Mouse (Mus musculus): ENCODE data around the gene Tgtp1.
"Not testable (repeated sequence)": the region's sequence is repeated elsewhere in the genome, so short reads cannot be mapped to it uniquely, and the experiment has no call there.

Gene Tgtp1

GRCm38 (mm10) chr11:48994018-48994417 is at the start of gene Tgtp1:
TSS of gene Tgtp1 (minus strand) at chr11:48994172.
- DNase-seq (ENCODE audit: low read depth), result peak; percentile 75

- DNase-seq (ENCODE audit: low read depth), result not testable (repeated sequence)
Observed at GRCm38 (mm10) chr11:49012074-49012473, 18.1 kb upstream of the Tgtp1 start.

GRCm38 (mm10) chr11:49006785-49007184 is 12.8 kb upstream of the Tgtp1 start:
- not testable (repeated sequence) for DNase-seq (ENCODE audit: low read depth)

GRCm38 (mm10) chr11:49006317-49006716 is 12.3 kb upstream of the Tgtp1 start:
- DNase-seq (ENCODE audit: low read depth), result not testable (repeated sequence)

GRCm38 (mm10) chr11:49000411-49000810 is 6.4 kb upstream of the Tgtp1 start:
- not testable (repeated sequence) for DNase-seq (ENCODE audit: low read depth)

- not testable (repeated sequence) for DNase-seq (ENCODE audit: low read depth)
Observed at GRCm38 (mm10) chr11:48993296-48993695, 676 bp downstream of the Tgtp1 start.

- DNase-seq (ENCODE audit: low read depth), result peak; percentile 85
Observed at GRCm38 (mm10) chr11:48991740-48992520, 2.0 kb downstream of the Tgtp1 start, which contains the start of gene Gm12185. TSS of gene Gm12185 (minus strand) at chr11:48992226.

- DNase-seq (ENCODE audit: low read depth), result peak; percentile 42
Observed at GRCm38 (mm10) chr11:48989981-48990380, 4.0 kb downstream of the Tgtp1 start.

GRCm38 (mm10) chr11:48988219-48988618 is 5.8 kb downstream of the Tgtp1 start:
- DNase-seq (ENCODE audit: low read depth), result not testable (repeated sequence)

GRCm38 (mm10) chr11:48982848-48983247 is 11.1 kb downstream of the Tgtp1 start:
- DNase-seq (ENCODE audit: low read depth), result not testable (repeated sequence)

GRCm38 (mm10) chr11:48980052-48980451 is 13.9 kb downstream of the Tgtp1 start:
- not testable (repeated sequence) for DNase-seq (ENCODE audit: low read depth)

- DNase-seq (ENCODE audit: low read depth), result not testable (repeated sequence)
Observed at GRCm38 (mm10) chr11:48979251-48979650, 14.7 kb downstream of the Tgtp1 start, which contains the start of gene 9930111J21Rik1. TSS of gene 9930111J21Rik1 (minus strand) at chr11:48979398.

GRCm38 (mm10) chr11:48978240-48978939 is 15.6 kb downstream of the Tgtp1 start, which contains the start of gene Olfr56:
TSS of gene Olfr56 (plus strand) at chr11:48978889.
- not testable (repeated sequence) for DNase-seq (ENCODE audit: low read depth)

- not testable (repeated sequence) for DNase-seq (ENCODE audit: low read depth)
Observed at GRCm38 (mm10) chr11:48974686-48975085, 19.3 kb downstream of the Tgtp1 start.

- DNase-seq (ENCODE audit: low read depth), result not testable (repeated sequence)
Observed at GRCm38 (mm10) chr11:48946090-48946489, 47.9 kb downstream of the Tgtp1 start, which contains the start of gene Psme2b. TSS of gene Psme2b (minus strand) at chr11:48946190.

- not testable (repeated sequence) for DNase-seq (ENCODE audit: low read depth)
Observed at GRCm38 (mm10) chr11:48939286-48939685, 54.7 kb downstream of the Tgtp1 start.

Data from induced T-regulatory cell, adult 2 months (primary cell).